Mouse (Mus musculus) C2C12 (cell line): ENCODE results near the gene Kank2.

Experiments used
- CTCF ChIP-seq: IDR thresholded peaks from one replicate; pipeline ENCODE4 v1.5.1; 2011; ENCODE audit not compliant: control insufficient read depth, insufficient read depth, insufficient read length
- MYOG ChIP-seq: IDR thresholded peaks from one replicate; pipeline ENCODE4 v1.6.1; 2011; ENCODE audit not compliant: control insufficient read depth, insufficient read length; ENCODE audit errors: extremely low read depth

GRCm38 (mm10) chr9:21837690-21838089 lies 39.1 kb upstream of the Kank2 start:
- TF ChIP-seq CTCF (no peak), MYOG (no peak)
